Mouse (Mus musculus) brain, embryonic 14.5 days (tissue): ENCODE results near the gene Glg1. TPM values are rescaled to one million over a fixed set of nuclear protein-coding genes. Genes with fewer than 3 reads are reported as not detected.
"Not testable (repeated sequence)": the region's sequence is repeated elsewhere in the genome, so short reads cannot be mapped to it uniquely, and the experiment has no call there.

Experiments
- DNase-seq: peaks from one replicate; pipeline ENCODE4 v3.0.0-alpha.2; 2011; ENCODE audit warnings: low read depth
- CTCF ChIP-seq: fragments of 200-500 bp; IDR thresholded peaks from 2 replicates; pipeline ENCODE4 v1.5.1; 2012; ENCODE audit warnings: inconsistent platforms, mild to moderate bottlenecking, moderate library complexity, borderline replicate concordance; ENCODE audit not compliant: insufficient read depth, insufficient read length; ENCODE audit errors: extremely low read depth
- POLR2A ChIP-seq: fragments of 200-500 bp; IDR thresholded peaks from 2 replicates; pipeline ENCODE4 v1.6.1; 2012; ENCODE audit warnings: mild to moderate bottlenecking, inconsistent platforms, borderline replicate concordance; ENCODE audit not compliant: poor library complexity, insufficient read depth, insufficient read length, severe bottlenecking; ENCODE audit errors: extremely low read depth
- polyA plus RNA-seq: library from polyadenylated mRNA; depleted of rRNA; stranded (reverse); fragments of >200 nt; gene quantifications from 2 replicates; pipeline ENCODE4 v1.2.3, GENCODE M21; 2012; rRNA removed

Glg1 gene
- polyA plus RNA-seq, 1 experiment: 62.4 TPM

GRCm38 (mm10) chr8:111155721-111156436 is 103.1 kb downstream of the Glg1 start:
- no peak for DNase-seq
- no peak for TF ChIP-seq CTCF
- TF ChIP-seq POLR2A: no peak

DNA sequence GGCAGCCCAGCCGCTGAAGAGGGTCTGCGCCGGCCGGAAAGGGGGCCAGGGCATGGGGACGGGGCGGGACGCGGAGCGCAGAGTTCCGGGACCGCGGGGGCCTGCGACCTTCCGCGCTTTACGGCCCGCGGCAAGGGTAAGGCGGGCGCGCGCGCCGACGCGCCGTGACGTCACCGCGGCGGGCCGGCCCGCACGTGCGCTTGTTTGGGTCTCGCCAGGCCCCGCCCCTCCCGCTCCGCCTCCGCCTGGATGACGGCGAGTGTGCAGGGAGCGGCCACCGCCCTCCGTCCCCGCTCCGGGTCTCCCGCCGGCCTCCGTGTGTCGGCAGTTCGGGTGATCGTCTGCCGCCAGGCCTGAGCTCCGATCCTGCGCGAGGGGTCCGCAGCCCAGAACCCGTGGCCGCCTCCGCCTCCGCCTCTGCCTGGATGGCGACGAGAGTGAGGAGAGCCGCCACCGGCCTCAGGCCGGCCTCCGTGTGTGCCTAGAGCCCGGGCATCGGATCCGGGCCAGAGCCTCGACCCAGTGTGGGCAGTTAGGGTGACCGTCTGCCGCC is 113.5 kb downstream of the Glg1 start:
- 0 out of 2 replicates have a peak, but pooled peaks have one; percentile 6 for TF ChIP-seq POLR2A
- peak; percentile 95 for DNase-seq

DNA sequence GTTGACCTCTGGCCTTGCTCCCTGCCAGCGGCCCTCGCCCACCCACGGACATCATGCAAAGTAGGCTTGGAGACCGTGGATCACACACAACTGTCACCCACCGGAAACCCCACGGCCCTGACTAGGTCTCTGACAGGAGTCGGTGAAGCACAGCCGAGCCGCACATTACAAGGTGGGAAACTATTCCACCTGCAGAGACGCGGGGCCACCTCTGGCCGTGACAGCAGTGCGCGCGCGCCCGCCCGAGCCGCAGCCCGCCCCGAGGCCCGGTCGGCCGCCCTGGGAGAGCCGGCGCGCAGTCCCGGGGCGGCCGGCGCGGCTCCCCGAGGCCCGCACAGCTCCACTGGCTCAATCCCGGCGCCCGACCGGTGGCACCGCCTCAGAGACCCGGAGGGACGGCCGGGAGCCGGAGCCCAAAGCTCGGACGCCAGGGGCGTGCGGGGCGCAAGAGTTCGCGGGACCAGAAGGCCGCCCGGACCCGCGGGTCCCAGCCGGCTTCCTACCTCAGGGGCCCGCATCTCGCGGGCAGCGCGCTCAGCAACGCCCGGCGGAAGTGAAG is 114.0 kb downstream of the Glg1 start:
- DNase-seq: not testable (repeated sequence)

DNA sequence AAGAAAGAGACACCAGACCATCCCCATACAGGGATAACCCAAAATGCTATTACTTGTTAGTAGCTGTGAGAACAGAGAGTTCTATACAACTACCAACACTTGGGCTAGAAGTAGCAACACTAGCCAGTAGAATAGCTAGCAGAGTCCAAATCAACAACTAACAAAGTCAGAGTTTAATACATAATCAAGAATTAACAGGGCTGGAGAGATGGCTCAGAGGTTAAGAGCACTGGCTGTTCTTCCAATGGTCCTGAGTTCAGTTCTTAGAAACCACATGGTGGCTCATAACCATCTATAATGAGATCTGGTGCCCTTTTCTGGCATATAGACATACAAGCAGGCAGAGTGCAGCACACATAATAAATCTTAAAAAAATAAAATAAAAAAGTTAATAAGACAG is 116.5 kb downstream of the Glg1 start:
- TF ChIP-seq POLR2A (no peak), CTCF (no peak)
- DNase-seq: no peak

DNA sequence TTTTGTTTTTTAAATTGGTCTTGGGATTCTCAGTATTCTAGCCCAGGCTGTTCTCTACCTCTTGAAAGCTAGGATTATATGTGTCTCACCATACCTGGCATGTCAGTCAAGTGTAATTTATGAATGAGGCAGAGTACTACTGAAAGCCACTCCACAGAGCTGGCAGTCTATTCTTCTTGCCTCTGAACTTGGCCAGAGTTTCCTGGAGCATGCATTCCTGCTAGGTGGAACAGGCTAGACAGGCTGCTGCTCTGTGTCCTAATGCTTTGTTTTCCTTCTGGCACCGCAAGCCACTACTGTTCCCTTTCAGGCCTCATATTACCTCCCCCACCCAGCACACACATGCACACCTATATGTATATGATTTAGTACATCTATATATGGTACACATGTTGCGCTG is 128.3 kb downstream of the Glg1 start:
- no peak for DNase-seq
- no peak for TF ChIP-seq CTCF
- no peak for TF ChIP-seq POLR2A

- TF ChIP-seq POLR2A (no peak), CTCF (no peak)
- DNase-seq: peak; percentile 71
These were observed 139.5 kb downstream of the Glg1 start for GRCm38 (mm10) chr8:111119481-111119880.

GRCm38 (mm10) chr8:111114891-111115290 is 144.1 kb downstream of the Glg1 start:
- DNase-seq: no peak
- TF ChIP-seq CTCF: no peak
- no peak for TF ChIP-seq POLR2A

Other genes with a start within 250 kb of the Glg1 start
- 9.8 and 11.1 TPM in 2 replicates for gene Ddx19b, start 227.5 kb downstream of the Glg1 start, polyA plus RNA-seq
- 61.3 and 76.9 TPM in 2 replicates for gene Aars, start 226.1 kb downstream of the Glg1 start, polyA plus RNA-seq
- gene Exosc6, start 202.9 kb downstream of the Glg1 start, polyA plus RNA-seq: not detected in 2 replicates
- gene Clec18a, start 166.8 kb downstream of the Glg1 start, polyA plus RNA-seq: 0.32 and 0.71 TPM in 2 replicates
- 10.9 and 14.3 TPM in 2 replicates for gene Pdpr, start 164.6 kb downstream of the Glg1 start, polyA plus RNA-seq
- 22.9 and 24.2 TPM in 2 replicates for gene Rfwd3, start 41.0 kb upstream of the Glg1 start, polyA plus RNA-seq
- 0.19 and 0.23 TPM in 2 replicates for gene Mlkl, start 79.0 kb upstream of the Glg1 start, polyA plus RNA-seq
- 0.20 and 0.37 TPM in 2 replicates for gene Fa2h, start 134.6 kb upstream of the Glg1 start, polyA plus RNA-seq